Mouse (Mus musculus) heart, adult 2 months (tissue): ENCODE results near the gene C1qtnf7.
A peak's percentile ranks its signal among the peaks of the same experiment; 100 is the strongest.

Experiments
- CTCF ChIP-seq: fragments of 200-600 bp; IDR thresholded peaks from 2 replicates; pipeline ENCODE4 v1.8.1; 2022; ENCODE audit warnings: antibody characterized with exemption, mild to moderate bottlenecking, moderate library complexity
- EP300 ChIP-seq: fragments of 200-500 bp; IDR thresholded peaks from 2 replicates; pipeline ENCODE4 v1.6.1; 2011; ENCODE audit warnings: low read depth, low read length, control low read depth; ENCODE audit not compliant: insufficient read depth
- POLR2A ChIP-seq: fragments of 200-500 bp; IDR thresholded peaks from 2 replicates; pipeline ENCODE4 v1.6.1; 2011; ENCODE audit warnings: mild to moderate bottlenecking, low read depth, low read length, control low read depth; ENCODE audit not compliant: insufficient read depth

GRCm38 (mm10) chr5:43517313-43517712, 2.0 kb downstream of the C1qtnf7 start:
- TF ChIP-seq CTCF (no peak), POLR2A (peak; percentile 20; the same call in 1 of the 2 replicates), EP300 (no peak)
